Mouse (Mus musculus) embryonic facial prominence, embryonic 14.5 days (tissue): ENCODE measurements at regions not wholly inside any gene's neighbourhood (a gene's known extent, or its start where the extent isn't known, plus 50 kb on each side); places are given as distances from the start of the nearest gene placed in this dataset.

ENCODE experiments used
- ATAC-seq: fragments of 200-750 bp; cut with Nextera tagmentation; 2 replicates; pipeline ENCODE4 v1.8.0; 2017; ENCODE audit warnings: low read depth, moderate number of reproducible peaks, moderate TSS enrichment
- DNase-seq: peaks from one replicate; pipeline ENCODE4 v3.0.0-alpha.2; 2015; ENCODE audit warnings: low spot score
- H3K27ac ChIP-seq: fragments of 300-500 bp; sonication (generic); replicated peaks from 2 replicates; pipeline ENCODE4 v1.5.1; 2014; ENCODE audit warnings: low read depth, mild to moderate bottlenecking, low read length, moderate library complexity
- H3K27me3 ChIP-seq: fragments of 300-500 bp; sonication (generic); replicated peaks from 2 replicates; pipeline ENCODE4 v1.6.1; 2014; ENCODE audit warnings: low read length; ENCODE audit not compliant: control insufficient read depth, insufficient read depth
- H3K36me3 ChIP-seq: fragments of 300-500 bp; sonication (generic); 2 replicates; pipeline ENCODE4 v1.6.1; 2014; ENCODE audit warnings: low read length, mixed read lengths; ENCODE audit not compliant: control insufficient read depth, insufficient read depth
- H3K4me1 ChIP-seq: fragments of 300-500 bp; sonication (generic); 2 replicates; pipeline ENCODE4 v1.6.1; 2014; ENCODE audit warnings: antibody characterized with exemption, low read length; ENCODE audit not compliant: control insufficient read depth, insufficient read depth
- H3K4me2 ChIP-seq: fragments of 300-500 bp; sonication (generic); 2 replicates; pipeline ENCODE4 v1.6.1; 2014; ENCODE audit warnings: low read depth, mild to moderate bottlenecking, low read length, moderate library complexity, mixed read lengths
- H3K4me3 ChIP-seq: fragments of 300-500 bp; sonication (generic); 2 replicates; pipeline ENCODE4 v1.5.1; 2014; ENCODE audit warnings: low read depth, mild to moderate bottlenecking, low read length
- H3K9ac ChIP-seq: fragments of 300-500 bp; sonication (generic); 2 replicates; pipeline ENCODE4 v1.6.1; 2014; ENCODE audit warnings: low read depth, mild to moderate bottlenecking, low read length, moderate library complexity, mixed read lengths
- H3K9me3 ChIP-seq: fragments of 300-500 bp; sonication (generic); 2 replicates; pipeline ENCODE4 v1.6.1; 2016; ENCODE audit warnings: low read length; ENCODE audit not compliant: control insufficient read depth
- WGBS: fragments of 180-500 bp; shearing (Covaris S2); extraction: QIAGEN DNeasy Blood & Tissue Kit; methylation state at CpG from one replicate; pipeline ENCODE4 v1.1.7; 2014; 5-methylcytosine and 5-hydroxymethylcytosine counted together

DNA sequence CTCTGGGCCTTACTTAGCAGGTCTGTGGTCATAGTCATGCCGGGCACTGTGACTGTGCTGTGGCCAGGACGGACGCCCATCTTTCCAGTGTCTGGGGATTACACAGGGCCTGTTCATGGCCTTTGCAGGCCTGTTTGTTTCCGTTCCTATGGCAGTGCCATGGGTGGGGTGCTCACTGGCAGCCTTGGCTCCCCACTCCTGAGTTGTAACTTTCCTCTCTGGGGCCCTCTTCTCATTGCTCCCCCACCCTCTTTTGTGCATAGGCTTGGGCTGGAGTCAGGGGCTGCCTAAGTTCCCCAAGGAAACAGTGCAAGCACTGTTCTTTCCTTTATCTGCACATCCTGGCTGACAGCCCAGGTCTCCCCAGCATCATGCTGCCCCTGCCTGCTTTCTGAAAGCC, 72.9 kb upstream of the Rxra start:
- H3K27ac ChIP-seq = no peak overlapping the region
- no peak overlapping the region for H3K4me2 ChIP-seq
- ATAC-seq (peak; percentile 41; the same call in 1 of the 2 replicates), DNase-seq (peak; percentile 20)
- no peaks in the 10 kb centered on the region for H3K9me3 ChIP-seq
- 0 out of 2 replicates have a peak, but pooled peaks cover 4% of the 10 kb centered on the region for H3K4me1 ChIP-seq
- H3K4me3 ChIP-seq = no peak overlapping the region
- no peak overlapping the region for H3K9ac ChIP-seq
- no peaks in the 10 kb centered on the region for H3K27me3 ChIP-seq
- WGBS = 70% methylated on average over 4 of the region's 4 CpGs
- no peaks in the 10 kb centered on the region for H3K36me3 ChIP-seq

DNA sequence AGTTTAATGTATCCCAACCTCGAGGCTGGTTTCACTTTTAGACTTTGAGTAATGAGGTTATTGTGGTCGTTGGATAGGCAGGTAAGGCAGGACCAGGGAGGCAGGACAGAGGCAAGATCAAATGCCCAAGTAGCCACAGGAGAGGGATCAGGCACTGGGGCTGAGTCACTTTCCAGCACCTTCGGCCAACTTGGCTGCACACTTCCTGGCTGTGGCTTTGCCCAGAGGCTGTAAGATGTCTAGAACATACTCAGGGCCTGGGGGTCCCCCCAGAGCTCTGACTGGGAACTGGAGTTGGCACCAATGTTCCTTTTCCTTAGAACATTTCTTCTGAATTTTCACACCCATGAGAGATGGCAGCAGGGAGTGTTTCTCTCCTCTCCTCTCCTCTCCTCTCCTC, 71.7 kb upstream of the Rxra start:
- Histone ChIP-seq H3K9ac (no peak overlapping the region), H3K4me2 (no peak overlapping the region), H3K27me3 (no peaks in the 10 kb centered on the region), H3K9me3 (no peaks in the 10 kb centered on the region), H3K36me3 (no peaks in the 10 kb centered on the region), H3K4me3 (no peak overlapping the region), H3K4me1 (0 out of 2 replicates have a peak, but pooled peaks cover 4% of the 10 kb centered on the region), H3K27ac (no peak overlapping the region)
- ATAC-seq (no peak), DNase-seq (no peak)
- 37% methylated on average over 3 of the region's 3 CpGs for WGBS

DNA sequence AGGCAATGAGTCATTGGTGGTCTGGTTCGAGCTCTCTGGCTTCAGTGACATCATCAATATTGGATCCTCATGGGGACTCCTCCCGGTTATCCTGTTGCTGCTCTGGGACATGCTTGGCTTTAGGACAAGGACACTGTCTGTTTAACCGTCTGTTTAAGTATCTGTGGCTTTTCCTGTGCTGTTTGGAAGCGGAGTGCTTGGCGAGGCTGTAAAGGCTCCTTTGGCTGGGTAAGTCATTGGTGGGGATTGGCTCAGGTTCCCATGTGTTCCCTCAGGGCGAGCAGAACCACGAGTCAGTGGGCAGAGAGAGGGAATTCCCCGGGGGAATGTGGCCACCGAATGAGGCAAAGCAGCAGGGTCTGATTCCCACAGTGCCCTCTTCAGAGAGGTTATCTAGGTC, 69.4 kb upstream of the Rxra start:
- no peaks in the 10 kb centered on the region for H3K9me3 ChIP-seq
- H3K4me1 ChIP-seq = 0 out of 2 replicates have a peak, but pooled peaks cover 4% of the 10 kb centered on the region
- ATAC-seq (no peak), DNase-seq (no peak)
- H3K4me3 ChIP-seq = no peak overlapping the region
- H3K36me3 ChIP-seq = no peaks in the 10 kb centered on the region
- H3K4me2 ChIP-seq = no peak overlapping the region
- no peak overlapping the region for H3K27ac ChIP-seq
- H3K9ac ChIP-seq = no peak overlapping the region
- 59% methylated on average over 9 of the region's 9 CpGs for WGBS
- H3K27me3 ChIP-seq = no peaks in the 10 kb centered on the region

DNA sequence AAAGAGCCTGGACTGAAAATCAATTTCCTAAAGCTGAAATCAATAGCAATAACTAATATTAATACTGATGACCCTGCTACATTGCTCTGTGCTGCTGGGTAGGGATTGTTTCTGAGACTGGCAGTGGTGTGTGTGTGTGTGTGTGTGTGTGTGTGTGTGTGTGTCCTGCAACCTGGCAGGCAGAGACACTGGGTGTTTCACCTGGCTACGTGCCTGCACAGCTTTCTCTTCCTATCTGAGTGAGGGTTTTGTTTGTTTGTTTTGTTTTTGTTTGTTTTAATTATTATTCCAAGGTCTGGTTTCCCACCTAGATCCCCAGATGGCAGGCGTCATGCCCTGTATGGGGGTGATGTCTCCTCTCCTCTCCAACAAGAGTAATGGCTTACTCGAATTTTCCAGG, 54.5 kb upstream of the Rxra start:
- Histone ChIP-seq H3K9ac (no peak overlapping the region), H3K4me1 (0 out of 2 replicates have a peak, but pooled peaks cover 4% of the 10 kb centered on the region), H3K36me3 (no peaks in the 10 kb centered on the region), H3K27me3 (no peaks in the 10 kb centered on the region), H3K4me2 (no peak overlapping the region), H3K9me3 (no peaks in the 10 kb centered on the region), H3K27ac (no peak overlapping the region), H3K4me3 (no peak overlapping the region)
- ATAC-seq = no peak
- DNase-seq = no peak
- WGBS = 64% methylated on average over 3 of the region's 3 CpGs

DNA sequence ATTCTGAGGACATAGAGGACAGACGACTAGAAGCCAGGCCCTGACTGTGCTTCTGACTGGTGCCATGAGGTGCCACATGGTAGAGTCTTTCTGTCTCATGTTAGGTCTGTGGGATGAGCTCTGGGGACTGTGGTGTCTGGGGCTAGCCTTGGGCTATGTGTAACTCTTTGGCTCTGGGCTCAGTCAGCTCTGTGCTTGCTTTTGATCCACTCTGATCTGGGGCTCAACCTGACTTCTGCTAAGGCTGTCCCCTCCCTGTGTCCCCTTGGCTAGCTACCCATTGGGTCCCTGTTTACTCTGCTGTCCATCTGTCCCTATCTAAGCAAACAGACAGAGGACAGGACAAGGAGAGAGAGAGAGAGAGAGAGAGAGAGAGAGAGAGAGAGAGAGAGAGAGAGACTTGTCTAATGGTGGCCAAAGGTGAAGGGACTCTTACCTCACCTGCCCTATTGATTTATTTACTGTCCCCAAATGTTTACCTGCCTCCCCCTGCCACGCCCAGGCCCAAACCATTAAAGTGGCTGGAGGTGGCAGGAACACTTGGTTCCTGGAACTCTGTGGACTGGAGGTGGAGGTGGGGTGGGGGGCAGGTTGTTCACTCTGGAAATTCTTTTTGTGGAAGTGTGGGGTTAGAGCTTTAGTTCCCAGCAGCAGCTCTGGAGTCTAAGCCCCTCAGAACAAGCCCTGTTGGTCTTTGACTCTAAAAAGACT, 51.4 kb upstream of the Rxra start:
- no peaks in the 10 kb centered on the region for H3K36me3 ChIP-seq
- no peak overlapping the region for H3K4me3 ChIP-seq
- ATAC-seq = no peak
- no peaks in the 10 kb centered on the region for H3K9me3 ChIP-seq
- no peaks in the 10 kb centered on the region for H3K27me3 ChIP-seq
- H3K4me2 ChIP-seq = no peak overlapping the region
- no peak overlapping the region for H3K27ac ChIP-seq
- 70% methylated on average over 2 of the region's 2 CpGs for WGBS
- H3K4me1 ChIP-seq = 0 out of 2 replicates have a peak, but pooled peaks cover 4% of the 10 kb centered on the region
- no peak for DNase-seq
- no peak overlapping the region for H3K9ac ChIP-seq
